Mouse (Mus musculus) lung, postnatal 0 days (tissue): ENCODE measurements around the gene Cast.

ENCODE experiments used
- CTCF ChIP-seq: IDR thresholded peaks from 2 replicates; pipeline ENCODE4 v1.5.1; 2016; ENCODE audit warnings: antibody characterized with exemption, mild to moderate bottlenecking
- EP300 ChIP-seq: IDR thresholded peaks from 2 replicates; pipeline ENCODE4 v1.6.1; 2016; ENCODE audit warnings: antibody characterized with exemption, mild to moderate bottlenecking, control low read depth

DNA sequence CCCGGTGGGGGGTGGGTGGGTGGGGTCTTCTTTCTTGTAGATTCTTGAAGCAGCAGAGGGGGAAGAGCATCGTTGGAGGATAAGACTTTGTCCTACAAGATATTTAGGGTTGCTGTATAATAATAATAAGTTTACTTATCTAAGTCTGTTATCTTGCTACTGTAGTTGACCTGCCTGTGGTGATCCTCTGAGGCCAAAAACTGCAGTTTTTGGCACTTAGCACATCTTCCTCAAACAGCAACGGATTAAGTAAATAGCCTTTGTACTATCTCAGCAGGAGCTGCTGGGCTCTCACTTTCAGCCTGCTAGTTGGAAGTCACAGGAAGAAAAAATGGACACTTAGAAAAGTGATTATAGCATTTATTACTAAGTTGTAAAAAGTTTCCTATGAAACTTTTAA is 112.4 kb downstream of the Cast start:
- TF ChIP-seq CTCF (no peak), EP300 (no peak)
